Mouse (Mus musculus) layer of hippocampus, postnatal 10 days (tissue): Measurements from ENCODE around the gene Nr3c2. TPM values are rescaled to one million over a fixed set of nuclear protein-coding genes. Genes with fewer than 3 reads are reported as not detected.

Experiments used
- DNase-seq, 2 experiments: peaks; one replicate each; pipeline ENCODE4 v3.0.0; 2021; ENCODE audit warnings: low spot score in 2 of 2
- long read RNA-seq: library from polyadenylated mRNA; stranded (forward); transcript quantifications from one replicate; pipeline ENCODE4 v2.0.0, GENCODE M21; 2023
- total RNA-seq, 2 experiments: library from RNA; stranded (reverse); gene quantifications; 2 replicates each; pipeline ENCODE4 v1.2.3; 2021

Nr3c2 gene
- total RNA-seq: 100 to 1,000 TPM in 1 of 2 experiments, 10 to 100 TPM in 1; 99.2 to 107 TPM
- long read RNA-seq, full-length matches to known transcripts: 6 of 22 reads
- long read RNA-seq, partial matches to known transcripts: 11 of 22 reads
- long read RNA-seq, other reads (novel, unspliced or antisense): 5 of 22 reads

- DNase-seq: peak; percentile 69 to 79
Observed at GRCm38 (mm10) chr8:76899411-76900154, at the start of gene Nr3c2. Gene Nr3c2 (plus strand): TSS chr8:76899442.

- DNase-seq: no peak
Observed at GRCm38 (mm10) chr8:76858534-76858933, 40.7 kb upstream of the Nr3c2 start.

GRCm38 (mm10) chr8:76859709-76860108, 39.5 kb upstream of the Nr3c2 start:
- DNase-seq: no peak

GRCm38 (mm10) chr8:76863066-76863465, 36.2 kb upstream of the Nr3c2 start:
- DNase-seq: no peak

- no peak for DNase-seq
Observed at GRCm38 (mm10) chr8:76876809-76877208, 22.4 kb upstream of the Nr3c2 start.

- no peak for DNase-seq
Observed at GRCm38 (mm10) chr8:76897050-76897449, 2.2 kb upstream of the Nr3c2 start.

- no peak for DNase-seq
Observed at GRCm38 (mm10) chr8:76898721-76899410, 376 bp upstream of the Nr3c2 start.

GRCm38 (mm10) chr8:76900155-76901141, 1.2 kb downstream of the Nr3c2 start:
- DNase-seq: peak; percentile 61 to 62

GRCm38 (mm10) chr8:76901430-76902204, 2.4 kb downstream of the Nr3c2 start:
- DNase-seq: peak; percentile 95

- no peak for DNase-seq
Observed at GRCm38 (mm10) chr8:76902205-76903078, 3.2 kb downstream of the Nr3c2 start.

GRCm38 (mm10) chr8:76911206-76911605, 12.0 kb downstream of the Nr3c2 start:
- DNase-seq: no peak

- DNase-seq: no peak
Observed at GRCm38 (mm10) chr8:76912678-76913077, 13.4 kb downstream of the Nr3c2 start.

- no peak for DNase-seq
Observed at GRCm38 (mm10) chr8:76913207-76913606, 14.0 kb downstream of the Nr3c2 start.

- no peak for DNase-seq
Observed at GRCm38 (mm10) chr8:76915260-76915659, 16.0 kb downstream of the Nr3c2 start.

GRCm38 (mm10) chr8:76919546-76919945, 20.3 kb downstream of the Nr3c2 start:
- DNase-seq: no peak

GRCm38 (mm10) chr8:76924150-76924549, 24.9 kb downstream of the Nr3c2 start:
- no peak for DNase-seq

GRCm38 (mm10) chr8:76928326-76928725, 29.1 kb downstream of the Nr3c2 start:
- DNase-seq: no peak

- no peak for DNase-seq
Observed at GRCm38 (mm10) chr8:76928808-76929207, 29.6 kb downstream of the Nr3c2 start.

GRCm38 (mm10) chr8:76965046-76965445, 65.8 kb downstream of the Nr3c2 start:
- no peak for DNase-seq
